Mouse (Mus musculus): Measurements from ENCODE around the gene Tgfb2. TPM values are rescaled to one million over a fixed set of nuclear protein-coding genes. Genes with fewer than 3 reads are reported as not detected.

Gene Tgfb2
- total and polyA plus RNA-seq, 3 experiments: 0.12 to 0.19 TPM; not detected in 1

DNA sequence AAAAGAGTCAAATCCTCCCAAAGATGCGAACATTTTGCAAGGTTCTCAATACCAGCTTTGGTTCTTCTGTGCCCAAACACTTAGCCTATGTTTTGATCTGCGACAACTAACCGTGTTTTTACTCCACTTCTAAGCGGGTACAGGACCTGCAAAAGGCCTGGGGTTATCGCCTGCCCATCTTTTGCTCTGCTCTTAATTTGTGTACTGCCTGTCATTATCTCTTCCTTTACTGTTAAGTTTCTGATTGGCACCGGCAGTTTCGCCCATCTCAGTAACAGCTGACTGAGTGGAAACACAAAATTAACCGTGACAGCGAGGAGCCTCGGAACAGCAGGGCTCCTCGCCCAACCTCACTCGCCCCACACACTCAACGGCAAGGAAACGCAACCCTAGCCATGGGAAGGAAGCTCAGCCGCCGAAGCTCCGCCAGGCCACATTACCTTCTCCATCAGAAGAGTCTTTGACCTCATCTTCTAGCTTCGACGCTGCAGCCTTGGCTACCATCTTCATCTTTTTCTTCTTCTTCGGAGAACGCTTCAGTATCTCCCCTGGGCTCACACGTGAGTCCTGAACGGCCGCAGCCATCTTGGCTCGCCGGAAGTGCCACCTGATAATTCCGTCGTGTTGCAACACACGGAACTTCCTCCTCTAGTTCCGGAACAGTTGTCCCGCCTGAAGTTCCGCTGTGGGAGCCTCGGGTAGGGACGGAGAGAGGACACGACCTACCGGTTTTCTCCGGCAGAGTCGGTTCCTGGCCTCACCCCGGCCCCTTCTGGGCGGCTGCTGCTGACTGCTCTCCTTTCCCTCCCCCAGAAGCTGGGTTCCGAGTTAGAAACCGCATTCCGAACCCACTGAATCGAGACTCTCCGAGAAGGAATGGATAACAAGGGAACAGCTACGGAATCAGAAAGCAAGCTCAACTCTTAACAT, 43.2 kb upstream of the Tgfb2 start, which contains the start of gene Rrp15:
Gene Rrp15, minus strand, starts transcription at position 635 of the 930 bp plus-strand sequence.
- H3K4me1 ChIP-seq (ENCODE audit: control insufficient read depth in 1 of 2, insufficient read depth in 2 of 2, low read length in 2 of 2): peaks cover 0 to 9% of the 10 kb centered on the region in 2 experiments; a peak in 2 of 4 replicates
- DNase-seq (ENCODE audit: low read depth, low spot score): peak; percentile 94
- H3K4me3 ChIP-seq (ENCODE audit: control insufficient read depth in 1 of 2, insufficient read depth in 1 of 2, low read depth in 2 of 2, low read length in 2 of 2): peak within 1 kb of the TSS; percentile 89 to 97
- H3K36me3 ChIP-seq (ENCODE audit: control insufficient read depth in 1 of 2, insufficient read depth in 2 of 2, low read length in 2 of 2): peaks cover 0 to 17% of the 10 kb centered on the region in 2 experiments; a peak in 2 of 4 replicates
- peak within 1 kb of the TSS; percentile 81 for H3K27ac ChIP-seq (ENCODE audit: control insufficient read depth, low read depth, low read length)
- H3K9ac ChIP-seq (ENCODE audit: control insufficient read depth, low read depth, low read length, poor library complexity, severe bottlenecking): peak within 1 kb of the TSS; percentile 95
- H3K9me3 ChIP-seq (replicated peaks; ENCODE audit: insufficient read depth, low read length): no peaks in the 10 kb centered on the region
- no peaks in the 10 kb centered on the region for H3K27me3 ChIP-seq (ENCODE audit: control insufficient read depth in 1 of 2, insufficient read depth in 2 of 2, low read length in 2 of 2)
- H3K79me2 ChIP-seq (ENCODE audit: control insufficient read depth, insufficient read depth, low read length, poor library complexity): peaks cover 52% of the 10 kb centered on the region
- TF ChIP-seq ZKSCAN1 (IDR thresholded peaks at IDR 0.05; ENCODE audit: low read depth, low read length): no peak
- TF ChIP-seq SIN3A (IDR thresholded peaks at IDR 0.05; ENCODE audit: low read length): peak; percentile 99
- TF ChIP-seq TCF12 (IDR thresholded peaks at IDR 0.05; ENCODE audit: low read depth, low read length): peak; percentile 87
- TF ChIP-seq MAX (IDR thresholded peaks at IDR 0.05; ENCODE audit: low read length): peak; percentile 97
- no peak for TF ChIP-seq E2F4 (IDR thresholded peaks at IDR 0.05; ENCODE audit: borderline replicate concordance, low read depth, low read length)
- 0 out of 2 replicates have a peak, but pooled peaks have one; percentile 2 for TF ChIP-seq ZC3H11A (IDR thresholded peaks at IDR 0.05; ENCODE audit: low read depth, low read length)
- peak; percentile 71; the same call in 1 of the 2 replicates for TF ChIP-seq BHLHE40 (IDR thresholded peaks at IDR 0.05; ENCODE audit: borderline replicate concordance, low read depth, low read length)
- TF ChIP-seq EP300 (IDR thresholded peaks at IDR 0.05; ENCODE audit: low read depth in 1 of 2, low read length in 2 of 2): 0 out of 4 replicates have a peak, but pooled peaks of 1 of the 2 experiments have one; percentile 7
- no peak for TF ChIP-seq SMC3 (IDR thresholded peaks at IDR 0.05; ENCODE audit: low read depth, low read length)
- no peak for TF ChIP-seq MYB (IDR thresholded peaks at IDR 0.05; ENCODE audit: low read depth, low read length)
- peak; percentile 97 for TF ChIP-seq UBTF (IDR thresholded peaks at IDR 0.05; ENCODE audit: borderline replicate concordance, insufficient read depth, low read depth, low read length)
- TF ChIP-seq ELF1 (IDR thresholded peaks at IDR 0.05; ENCODE audit: low read depth, low read length): peak; percentile 81
- no peak for TF ChIP-seq RAD21 (IDR thresholded peaks at IDR 0.05; ENCODE audit: low read depth, low read length)
- no peak for TF ChIP-seq MAZ (IDR thresholded peaks at IDR 0.05; ENCODE audit: low read depth, low read length)
- no peak for TF ChIP-seq MEF2A (IDR thresholded peaks at IDR 0.05; ENCODE audit: extremely low read depth, insufficient replicate concordance, low read depth, low read length, poor library complexity, severe bottlenecking)
- peak; percentile 66; the same call in 1 of the 2 replicates for TF ChIP-seq KAT2A (conservative IDR thresholded peaks at IDR 0.05; ENCODE audit: low read depth, low read length)
- TF ChIP-seq USF2 (IDR thresholded peaks at IDR 0.05; ENCODE audit: borderline replicate concordance in 1 of 2, insufficient read depth in 1 of 2, low read depth in 1 of 2, low read length in 2 of 2): no peak
- no peak for TF ChIP-seq MAFK (IDR thresholded peaks at IDR 0.05; ENCODE audit: borderline replicate concordance, low read depth, low read length)
- TF ChIP-seq NELFE (IDR thresholded peaks at IDR 0.05; ENCODE audit: low read depth, low read length): peak; percentile 89
- no peak for TF ChIP-seq NRF1 (IDR thresholded peaks at IDR 0.05; ENCODE audit: insufficient read depth, low read depth, low read length, poor library complexity, severe bottlenecking)
- TF ChIP-seq CHD2 (IDR thresholded peaks at IDR 0.05; ENCODE audit: low read length): no peak
- no peak for TF ChIP-seq TAL1 (IDR thresholded peaks at IDR 0.05; ENCODE audit: low read length)
- TF ChIP-seq ZMIZ1 (IDR thresholded peaks at IDR 0.05; ENCODE audit: low read depth, low read length): no peak
- peak; percentile 65 for TF ChIP-seq USF1 (IDR thresholded peaks at IDR 0.05; ENCODE audit: low read depth, low read length)
- no peak for TF ChIP-seq POLR2AphosphoS5 (IDR thresholded peaks at IDR 0.05; ENCODE audit: borderline replicate concordance, low read depth, low read length)
- TF ChIP-seq MXI1 (IDR thresholded peaks at IDR 0.05; ENCODE audit: low read depth, low read length): peak; percentile 100
- peak; percentile 94 for TF ChIP-seq HCFC1 (IDR thresholded peaks at IDR 0.05; ENCODE audit: low read depth, low read length)
- peak; percentile 67 to 95 for TF ChIP-seq POLR2A (IDR thresholded peaks at IDR 0.05; ENCODE audit: control insufficient read depth in 1 of 2, insufficient read depth in 1 of 2, low read depth in 1 of 2, low read length in 2 of 2, poor library complexity in 1 of 2)
- TF ChIP-seq TBP (IDR thresholded peaks at IDR 0.05; ENCODE audit: low read depth, low read length): peak; percentile 95
- TF ChIP-seq CTCF (IDR thresholded peaks at IDR 0.05 in 2 of 3, conservative IDR thresholded peaks at IDR 0.05 in 1 of 3; ENCODE audit: control insufficient read depth in 1 of 3, insufficient read depth in 1 of 3, low read depth in 2 of 3, low read length in 3 of 3, poor library complexity in 1 of 3, severe bottlenecking in 1 of 3): no peak
- TF ChIP-seq ZNF384 (IDR thresholded peaks at IDR 0.05; ENCODE audit: low read depth, low read length): no peak
- no peak for TF ChIP-seq JUND (IDR thresholded peaks at IDR 0.05; ENCODE audit: low read depth, low read length)
- peak; percentile 42 for TF ChIP-seq ETS1 (IDR thresholded peaks at IDR 0.05; ENCODE audit: low read depth, low read length)
- TF ChIP-seq GATA1 (IDR thresholded peaks at IDR 0.05; ENCODE audit: low read depth, low read length): peak; percentile 64
- TF ChIP-seq MYC (IDR thresholded peaks at IDR 0.05; ENCODE audit: low read depth, low read length): peak; percentile 98

Measured in MEL (cell line).